Mouse (Mus musculus): ENCODE measurements around the gene Rab30. TPM values are rescaled to one million over a fixed set of nuclear protein-coding genes. Genes with fewer than 3 reads are reported as not detected.
A peak's percentile ranks its signal among the peaks of the same experiment; 100 is the strongest.

Gene Rab30
- polyA plus RNA-seq, 1 experiment from 2014 or later = 19.4 TPM

DNA sequence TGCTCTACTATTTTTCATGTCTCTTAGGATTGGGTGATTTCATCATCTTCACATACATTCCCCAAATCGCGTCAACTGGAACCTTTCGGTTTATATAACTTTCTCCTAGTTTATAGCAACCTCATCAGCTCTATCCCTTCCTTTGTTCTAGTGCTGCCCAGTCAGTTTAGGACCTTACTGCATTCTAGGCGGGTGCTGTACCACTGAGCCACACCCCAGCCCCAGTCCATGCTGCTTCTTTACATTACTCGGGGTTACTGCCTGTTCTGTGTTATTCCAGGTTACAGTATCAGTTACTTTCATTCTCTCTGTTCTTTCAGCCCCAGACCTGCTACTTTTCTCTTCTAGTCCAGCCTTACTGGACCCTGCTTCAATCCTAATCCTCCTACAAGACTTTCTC lies 145.8 kb downstream of the Rab30 start:
- H3K4me3 ChIP-seq (ENCODE audit: low read depth, low read length) = no peak overlapping the region
- H3K9me3 ChIP-seq (ENCODE audit: control insufficient read depth, low read length) = no peaks in the 10 kb centered on the region
- no peaks in the 10 kb centered on the region for H3K36me3 ChIP-seq (ENCODE audit: control insufficient read depth, insufficient read depth, low read length)
- 93% methylated on average over 5 of the region's 5 CpGs for WGBS
- no peak for ATAC-seq (ENCODE audit: low FRiP score)
- peak; percentile 26 for DNase-seq (ENCODE audit: low spot score, missing footprints)
- no peaks in the 10 kb centered on the region for H3K27me3 ChIP-seq (ENCODE audit: control insufficient read depth, insufficient read depth, low read length)
- H3K9ac ChIP-seq (ENCODE audit: low read length) = no peak overlapping the region
- H3K4me2 ChIP-seq = no peak overlapping the region
- H3K27ac ChIP-seq (ENCODE audit: low read depth, low read length) = no peak overlapping the region
- H3K4me1 ChIP-seq (ENCODE audit: control insufficient read depth, insufficient read depth, low read length) = no peaks in the 10 kb centered on the region

DNA sequence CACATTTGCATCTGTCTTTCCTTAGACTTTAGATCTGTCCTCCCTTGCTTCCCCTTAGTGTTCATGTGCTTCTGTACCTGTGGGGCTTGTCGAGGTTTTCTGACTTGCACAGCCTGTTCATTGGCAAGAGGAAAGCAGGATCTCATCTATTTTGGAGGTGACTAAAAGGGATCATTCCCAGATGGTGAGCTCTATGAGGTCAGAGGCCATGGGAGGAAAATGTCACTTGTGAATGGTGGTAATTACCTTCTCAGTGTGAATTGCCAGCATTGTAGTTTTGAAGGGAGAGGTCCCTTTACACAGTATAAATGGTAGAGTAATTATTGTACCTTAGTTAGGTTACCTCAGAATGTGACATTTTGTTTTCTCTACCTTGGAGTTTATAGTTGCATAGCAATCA lies 148.8 kb downstream of the Rab30 start:
- DNase-seq (ENCODE audit: low spot score, missing footprints) (peak; percentile 10), ATAC-seq (ENCODE audit: low FRiP score) (no peak)
- Histone ChIP-seq H3K4me1 (ENCODE audit: control insufficient read depth, insufficient read depth, low read length) (no peaks in the 10 kb centered on the region), H3K4me3 (ENCODE audit: low read depth, low read length) (no peak overlapping the region), H3K27ac (ENCODE audit: low read depth, low read length) (no peak overlapping the region), H3K4me2 (no peak overlapping the region), H3K9ac (ENCODE audit: low read length) (no peak overlapping the region), H3K27me3 (ENCODE audit: control insufficient read depth, insufficient read depth, low read length) (no peaks in the 10 kb centered on the region), H3K9me3 (ENCODE audit: control insufficient read depth, low read length) (no peaks in the 10 kb centered on the region), H3K36me3 (ENCODE audit: control insufficient read depth, insufficient read depth, low read length) (no peaks in the 10 kb centered on the region)
- 60% methylated on average over 1 of the region's 1 CpGs for WGBS

DNA sequence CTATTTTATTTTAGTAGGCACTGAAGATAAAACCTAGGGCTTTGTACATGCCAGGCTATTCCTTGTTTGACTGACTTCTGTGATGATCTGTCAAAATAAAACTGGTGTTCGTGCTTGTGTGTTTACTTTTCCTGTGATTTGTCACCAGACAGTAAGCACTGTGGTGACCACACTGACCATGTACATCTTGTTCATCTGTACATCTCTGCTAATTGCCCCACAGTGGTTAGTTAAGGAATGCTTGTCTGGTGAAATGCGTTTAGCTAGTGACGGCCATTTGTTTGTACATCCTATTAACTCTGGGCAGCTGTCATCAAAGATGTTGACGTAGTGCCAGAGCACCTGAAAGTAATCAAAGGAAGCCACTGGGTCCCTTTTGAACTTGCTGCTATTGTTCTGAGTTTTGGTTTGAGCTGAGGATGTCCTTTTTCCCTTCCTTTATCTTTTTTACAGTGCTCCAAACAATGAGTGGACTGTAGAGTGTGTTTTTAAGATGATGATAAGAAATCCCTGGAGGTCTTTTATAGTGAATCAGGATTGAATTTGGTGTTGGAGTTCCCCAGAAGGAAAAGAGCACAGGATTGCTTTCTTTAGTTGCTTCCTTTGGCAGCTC lies 149.3 kb downstream of the Rab30 start:
- DNase-seq (ENCODE audit: low spot score, missing footprints) (peak; percentile 59), ATAC-seq (ENCODE audit: low FRiP score) (no peak)
- Histone ChIP-seq H3K36me3 (ENCODE audit: control insufficient read depth, insufficient read depth, low read length) (no peaks in the 10 kb centered on the region), H3K9ac (ENCODE audit: low read length) (no peak overlapping the region), H3K27me3 (ENCODE audit: control insufficient read depth, insufficient read depth, low read length) (no peaks in the 10 kb centered on the region), H3K4me2 (no peak overlapping the region), H3K4me1 (ENCODE audit: control insufficient read depth, insufficient read depth, low read length) (no peaks in the 10 kb centered on the region), H3K4me3 (ENCODE audit: low read depth, low read length) (no peak overlapping the region), H3K9me3 (ENCODE audit: control insufficient read depth, low read length) (no peaks in the 10 kb centered on the region), H3K27ac (ENCODE audit: low read depth, low read length) (no peak overlapping the region)
- 69% methylated on average over 4 of the region's 4 CpGs for WGBS

DNA sequence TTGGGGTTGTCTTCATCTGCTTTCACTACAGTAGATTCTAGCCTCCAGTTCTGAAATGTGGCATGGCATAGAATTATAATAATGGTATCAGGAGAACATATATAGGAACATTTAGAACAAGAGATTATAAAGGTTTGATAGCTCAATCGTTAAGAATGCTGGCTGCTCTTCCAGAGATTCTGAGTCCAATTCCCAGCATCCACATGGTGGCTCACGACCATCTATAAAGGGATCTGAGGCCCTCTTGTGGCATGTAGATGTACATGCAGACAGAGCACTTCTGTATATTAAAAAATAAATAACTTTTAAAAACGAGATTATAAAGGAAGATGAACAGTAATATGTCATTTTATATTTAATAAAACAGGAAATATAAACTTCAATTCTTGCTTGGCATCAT lies 152.1 kb downstream of the Rab30 start:
- H3K4me1 ChIP-seq (ENCODE audit: control insufficient read depth, insufficient read depth, low read length) = no peaks in the 10 kb centered on the region
- WGBS = 46% methylated on average over 3 of the region's 3 CpGs
- no peak overlapping the region for H3K9ac ChIP-seq (ENCODE audit: low read length)
- H3K4me3 ChIP-seq (ENCODE audit: low read depth, low read length) = no peak overlapping the region
- no peak overlapping the region for H3K27ac ChIP-seq (ENCODE audit: low read depth, low read length)
- no peaks in the 10 kb centered on the region for H3K27me3 ChIP-seq (ENCODE audit: control insufficient read depth, insufficient read depth, low read length)
- H3K4me2 ChIP-seq = no peak overlapping the region
- H3K9me3 ChIP-seq (ENCODE audit: control insufficient read depth, low read length) = no peaks in the 10 kb centered on the region
- no peaks in the 10 kb centered on the region for H3K36me3 ChIP-seq (ENCODE audit: control insufficient read depth, insufficient read depth, low read length)
- DNase-seq (ENCODE audit: low spot score, missing footprints) = peak; percentile 66
- ATAC-seq (ENCODE audit: low FRiP score) = no peak

Other genes starting within 250 kb of the Rab30 start
- 87.1 and 93.5 TPM in 2 replicates for gene Ccdc90b, start 180.5 kb upstream of the Rab30 start, polyA plus RNA-seq (2014; fragmentation: Nextera tagmentation; extraction: Ambion mirVana)
- gene Ankrd42, start 104.5 kb upstream of the Rab30 start, polyA plus RNA-seq (2014; fragmentation: Nextera tagmentation; extraction: Ambion mirVana) = 6.4 and 8.1 TPM in 2 replicates
- gene Pcf11, start 71.7 kb upstream of the Rab30 start, polyA plus RNA-seq (2014; fragmentation: Nextera tagmentation; extraction: Ambion mirVana) = 19.1 and 21.2 TPM in 2 replicates
- gene Ddias, start 132.6 kb downstream of the Rab30 start, polyA plus RNA-seq (2014; fragmentation: Nextera tagmentation; extraction: Ambion mirVana) = 24.8 and 28.4 TPM in 2 replicates
- gene Prcp, start 132.9 kb downstream of the Rab30 start, polyA plus RNA-seq (2014; fragmentation: Nextera tagmentation; extraction: Ambion mirVana) = 19.4 and 19.6 TPM in 2 replicates